Mouse (Mus musculus): Measurements from ENCODE around the gene Mrps27.

DNA sequence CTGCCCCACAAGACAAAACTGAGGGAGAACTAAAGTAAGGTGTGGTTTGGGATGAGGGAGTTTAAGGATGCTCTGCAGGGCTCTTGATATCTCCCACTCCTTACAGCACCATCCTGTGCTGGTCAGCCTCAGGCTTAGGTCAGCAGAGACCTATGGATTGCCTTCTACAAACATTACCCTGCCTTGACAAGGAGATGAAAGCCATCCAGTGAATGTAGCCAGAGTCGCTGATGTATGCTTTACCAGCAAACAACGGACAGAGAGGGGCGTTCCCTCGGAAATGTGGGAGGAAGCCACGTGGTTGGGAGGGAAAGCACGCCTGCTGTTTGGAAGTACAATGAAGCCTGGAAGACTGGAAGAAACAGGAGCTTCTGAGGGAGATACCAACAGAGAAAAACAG, 100.3 kb downstream of the Mrps27 start:
- TF ChIP-seq POLR2A (IDR thresholded peaks at IDR 0.05; ENCODE audit: borderline replicate concordance, control insufficient read depth, low read depth, low read length) (no peak), CTCF (IDR thresholded peaks at IDR 0.05; ENCODE audit: control insufficient read depth, insufficient read depth, low read length) (no peak)

All from bone marrow, adult 2 months (tissue).